Mouse (Mus musculus): ENCODE data around the gene Fam92b.

The Fam92b gene

DNA sequence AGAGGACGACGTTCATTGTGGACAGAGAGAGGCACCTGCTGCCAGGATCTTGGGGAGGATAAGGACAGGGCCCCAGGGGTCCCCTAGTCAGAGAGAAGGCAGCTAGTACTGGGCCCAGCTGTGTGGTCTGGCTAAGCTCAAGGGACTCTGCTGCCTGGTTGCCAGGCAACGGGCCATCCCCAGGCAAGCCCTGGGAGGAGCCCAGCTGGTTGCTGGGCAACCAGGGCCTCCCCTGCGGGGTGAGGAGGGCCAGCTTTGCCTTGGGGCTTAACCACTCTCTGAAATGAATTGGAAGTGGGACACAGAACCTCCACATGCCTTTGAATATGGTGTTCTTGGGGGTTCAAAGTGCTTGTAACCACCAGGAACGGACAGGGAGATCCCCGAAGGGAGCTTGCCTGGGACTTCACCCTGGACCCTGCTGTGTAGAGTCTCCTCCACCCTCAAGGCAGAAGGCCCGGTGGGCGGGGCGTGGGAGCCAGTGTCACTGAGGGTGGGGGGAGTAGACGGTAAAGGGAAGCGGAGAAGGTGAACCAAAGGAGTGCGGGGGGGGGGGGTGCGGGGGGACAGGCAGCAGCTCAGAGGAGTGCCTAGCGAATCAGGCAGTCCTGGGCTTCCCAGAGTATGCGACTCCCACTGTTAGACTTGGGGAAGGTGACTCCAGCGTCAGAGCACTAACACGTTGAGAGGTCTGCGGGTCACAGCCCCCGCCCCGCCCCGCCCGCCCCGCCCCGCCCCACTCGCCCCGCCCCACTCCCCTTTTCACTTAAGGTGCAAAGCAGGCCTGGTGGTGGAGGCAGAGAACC, at the start of gene Fam92b:
Gene Fam92b (minus strand): TSS at position 149 of the 806 bp plus-strand sequence.
- no peak for DNase-seq (ENCODE audit: low read depth in 1 of 2, low spot score in 2 of 2)

DNA sequence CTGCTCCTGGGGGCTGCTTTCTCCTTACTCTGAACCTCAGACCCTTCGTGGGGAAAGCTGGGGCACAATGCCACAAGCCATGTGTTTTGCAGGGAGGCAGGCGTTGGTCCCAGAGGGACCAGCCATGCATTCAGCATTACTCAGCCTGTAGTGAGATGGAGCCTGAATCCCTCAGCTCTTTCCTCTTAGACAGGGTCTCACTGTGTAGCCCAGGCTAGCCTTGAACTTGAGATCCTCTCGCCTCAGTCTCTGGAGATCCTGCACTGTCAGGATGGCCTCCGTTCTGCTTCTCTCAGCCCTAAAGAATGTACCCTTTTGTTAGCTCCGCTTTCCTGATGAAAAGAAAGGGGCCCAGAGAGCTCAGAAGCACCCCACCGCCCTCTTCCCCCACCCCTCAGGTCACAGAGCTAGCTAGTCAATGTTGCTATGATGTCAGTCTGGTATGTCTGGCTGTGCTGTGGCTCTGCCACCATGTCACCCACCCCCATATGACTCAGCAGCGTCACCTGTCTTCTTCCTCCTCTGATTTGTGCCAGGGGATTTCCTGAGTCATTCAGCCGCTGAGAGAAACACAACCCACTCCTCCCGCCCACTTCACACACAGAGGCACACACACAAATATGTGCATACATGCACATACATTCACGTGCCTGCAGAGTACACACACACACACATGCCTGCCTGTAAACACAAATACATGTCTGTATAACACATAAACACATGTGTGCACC, 48.3 kb upstream of the Fam92b start:
- DNase-seq (ENCODE audit: low read depth in 1 of 2, low spot score in 2 of 2) = no peak

DNA sequence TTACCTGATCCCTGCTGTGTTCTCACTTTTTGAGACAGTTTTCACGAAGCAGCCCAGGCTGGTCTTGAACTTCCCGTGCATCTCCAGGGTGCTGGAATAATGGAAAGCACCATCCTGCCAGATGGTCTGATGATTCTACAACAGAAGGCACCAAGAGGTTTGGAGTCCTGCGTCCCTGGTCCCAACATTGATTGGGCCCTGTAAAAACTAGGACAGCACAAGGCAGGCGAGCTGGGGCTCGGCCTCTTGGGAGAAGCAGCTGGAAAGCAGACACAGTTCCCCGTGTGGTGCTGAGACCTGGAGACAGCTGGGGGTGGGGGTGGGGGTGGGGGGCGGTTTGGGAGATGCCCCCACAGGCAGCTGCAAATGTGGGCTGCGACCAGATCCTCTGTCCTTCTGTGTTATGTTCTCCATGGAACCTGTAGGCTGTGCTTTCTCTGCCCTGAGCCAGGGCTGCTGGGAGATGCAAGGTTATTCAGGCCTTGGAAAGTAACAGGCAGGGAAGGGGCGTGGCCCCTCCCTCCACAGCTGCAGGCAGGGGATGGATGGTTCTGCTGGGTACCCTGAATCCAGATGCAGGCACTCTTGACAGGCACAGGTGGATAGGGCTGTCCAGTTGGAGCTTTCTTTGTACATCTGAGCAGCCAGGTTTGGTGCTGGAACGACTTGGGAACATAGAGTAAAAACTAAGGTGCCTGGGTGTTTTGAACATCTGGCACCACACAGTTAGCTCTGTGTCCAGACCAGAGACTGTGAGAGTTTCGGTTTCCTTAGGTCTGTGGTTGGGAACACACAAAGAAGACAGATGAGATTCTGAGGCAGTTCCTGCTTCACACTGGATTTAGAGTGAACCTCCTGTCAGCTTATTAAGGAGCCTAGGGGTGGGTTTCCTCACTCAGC, 47.5 kb upstream of the Fam92b start:
- DNase-seq (ENCODE audit: low read depth in 1 of 2, low spot score in 2 of 2) = no peak

GRCm38 (mm10) chr8:120222548-120222947, 45.3 kb upstream of the Fam92b start:
- DNase-seq (ENCODE audit: low read depth in 1 of 2, low spot score in 2 of 2) = no peak

DNA sequence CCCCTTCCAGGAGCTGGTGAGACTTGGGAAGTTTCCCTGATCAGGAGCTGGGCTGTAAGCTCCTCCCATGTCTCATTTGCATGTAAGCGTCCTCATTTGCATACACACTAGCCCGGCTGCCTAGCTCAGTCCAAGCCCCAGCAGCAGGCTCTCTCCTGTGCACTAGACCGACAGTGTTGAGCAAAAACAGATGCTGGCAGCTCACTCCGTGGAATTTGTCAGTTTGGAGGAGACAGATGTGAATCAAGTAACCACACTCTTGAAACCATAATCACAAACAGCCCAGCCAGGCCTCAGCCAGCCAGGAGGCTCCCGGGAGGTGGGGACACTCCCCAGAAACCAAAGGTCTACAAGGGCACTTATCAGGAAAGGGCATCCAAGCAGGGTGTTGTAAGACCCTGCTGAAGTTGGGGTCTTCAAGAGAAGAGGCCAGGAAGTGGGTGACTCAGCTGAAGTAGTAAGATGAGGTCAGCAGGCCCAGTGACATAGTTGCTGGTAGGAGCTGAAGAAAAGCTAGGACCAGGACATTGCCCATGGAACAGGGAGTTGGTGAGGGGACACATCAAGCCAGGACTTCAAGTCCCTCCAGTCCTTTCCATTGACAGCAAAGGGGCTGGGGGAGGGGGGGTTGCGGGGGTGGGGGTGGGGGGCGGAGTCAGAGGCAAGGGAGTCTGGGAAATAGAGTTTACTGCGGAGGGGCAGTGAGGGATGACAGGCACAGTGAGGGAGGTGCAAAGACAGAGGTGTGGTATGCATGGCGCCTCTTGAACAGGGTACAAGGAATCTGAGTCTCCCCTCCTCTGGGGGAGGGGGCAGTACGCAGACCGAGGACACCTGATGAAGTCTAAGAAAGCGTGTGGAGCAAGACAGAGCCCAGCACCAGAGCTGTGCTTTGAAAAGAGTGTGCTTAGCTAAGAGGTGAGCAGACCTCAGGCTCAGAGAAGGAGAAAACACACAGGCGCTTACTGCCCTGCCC, 39.9 kb upstream of the Fam92b start:
- DNase-seq (ENCODE audit: low read depth in 1 of 2, low spot score in 2 of 2) = no peak

DNA sequence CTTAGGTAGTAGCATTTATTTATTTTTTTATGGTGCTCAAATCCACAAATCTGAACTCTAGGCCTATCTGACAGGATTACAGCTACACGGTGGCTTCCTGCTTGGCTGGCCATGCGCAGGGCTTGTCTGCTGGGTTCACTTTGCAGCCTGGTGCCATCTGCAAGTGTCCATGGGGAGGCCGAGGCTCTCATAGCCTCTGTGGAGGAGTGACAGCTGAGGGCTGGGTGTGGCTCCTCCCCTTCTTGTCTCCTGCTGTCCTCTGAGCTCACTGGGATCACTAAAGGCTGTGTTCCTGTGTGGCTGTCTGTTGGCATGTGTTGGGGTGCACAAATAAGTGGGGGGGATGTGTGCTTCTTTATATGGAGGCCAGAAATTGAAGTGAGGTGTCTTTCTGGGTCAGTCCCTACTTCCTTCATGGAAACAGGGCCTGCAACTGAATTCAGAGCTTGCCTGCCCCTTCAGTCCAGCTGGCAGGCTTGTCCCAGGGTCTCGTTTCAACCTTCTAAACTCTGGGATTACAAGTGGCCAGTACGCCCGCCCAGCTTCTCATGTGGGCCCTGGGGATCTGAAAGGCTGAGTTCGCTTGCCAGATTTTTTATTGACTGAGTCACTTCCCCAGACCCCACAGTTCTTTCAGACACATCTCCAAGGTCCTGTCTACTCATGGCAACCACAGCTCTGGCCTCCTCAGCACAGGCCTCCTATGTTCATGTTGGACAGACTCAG, 38.3 kb upstream of the Fam92b start:
- no peak for DNase-seq (ENCODE audit: low read depth in 1 of 2, low spot score in 2 of 2)

DNA sequence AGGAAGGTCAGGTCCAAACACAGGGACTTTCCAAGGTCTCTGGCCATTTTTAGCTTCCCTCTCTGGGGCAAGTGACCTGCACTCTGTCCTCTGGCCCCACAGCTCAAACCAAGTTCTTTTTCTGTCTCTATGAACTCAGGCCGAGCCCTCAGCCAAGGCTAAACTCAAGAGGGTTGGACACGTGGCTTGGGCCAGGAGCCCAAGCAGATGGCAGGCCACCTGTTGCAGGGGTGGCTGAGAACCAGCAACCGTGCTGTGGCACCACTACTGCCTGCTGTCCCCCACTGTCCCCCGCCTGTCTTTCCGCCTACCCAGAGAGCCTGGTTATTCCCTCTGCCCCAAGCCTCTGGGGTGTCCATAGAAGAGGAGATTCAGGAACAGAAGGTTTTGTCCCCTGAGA, 36.7 kb upstream of the Fam92b start:
- no peak for DNase-seq (ENCODE audit: low read depth in 1 of 2, low spot score in 2 of 2)

DNA sequence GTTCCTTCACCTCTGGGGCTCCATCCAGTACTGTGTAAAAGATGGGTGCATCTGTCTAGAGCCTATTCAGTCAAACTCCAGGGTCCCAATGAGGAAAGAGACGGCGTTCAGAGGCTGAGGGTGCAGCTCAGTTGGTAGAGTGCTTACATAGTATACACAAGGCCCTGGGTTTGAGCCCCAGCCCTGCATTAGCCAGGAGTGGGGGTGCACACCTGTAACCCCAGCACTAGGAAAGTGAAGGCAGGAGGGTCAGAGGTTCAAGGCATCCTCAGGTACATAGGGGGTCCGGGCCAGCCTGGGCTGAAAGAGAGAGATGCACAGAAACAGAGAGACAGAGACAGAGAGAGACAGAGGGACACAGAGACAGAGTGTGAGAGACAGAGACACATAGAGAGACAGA, 36.0 kb upstream of the Fam92b start:
- no peak for DNase-seq (ENCODE audit: low read depth in 1 of 2, low spot score in 2 of 2)

- no peak for DNase-seq (ENCODE audit: low read depth in 1 of 2, low spot score in 2 of 2)
Measured at GRCm38 (mm10) chr8:120212596-120212995, 35.3 kb upstream of the Fam92b start.

- DNase-seq (ENCODE audit: low read depth in 1 of 2, low spot score in 2 of 2) = no peak
Measured at GRCm38 (mm10) chr8:120211345-120211744, 34.1 kb upstream of the Fam92b start.

DNA sequence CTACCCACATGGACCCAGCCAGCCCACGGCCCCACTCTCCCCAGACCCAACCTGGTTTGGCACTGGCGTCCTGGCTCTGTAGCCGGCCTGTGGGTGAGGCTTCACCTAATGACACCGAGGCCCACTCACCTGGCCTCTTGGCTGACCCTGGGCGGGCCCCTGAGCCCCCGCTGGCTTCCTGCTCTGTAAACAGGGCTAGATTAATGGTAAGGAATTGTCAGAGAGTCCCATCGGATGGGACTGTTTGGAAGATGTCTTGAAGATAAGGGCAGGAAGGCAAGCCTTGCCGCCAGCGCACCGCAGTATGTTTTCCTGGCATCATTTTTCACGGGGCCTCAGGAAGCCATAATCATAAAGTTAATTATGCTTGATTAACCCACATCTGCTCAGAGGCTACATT, 30.8 kb upstream of the Fam92b start:
- DNase-seq (ENCODE audit: low read depth in 1 of 2, low spot score in 2 of 2) = no peak

DNA sequence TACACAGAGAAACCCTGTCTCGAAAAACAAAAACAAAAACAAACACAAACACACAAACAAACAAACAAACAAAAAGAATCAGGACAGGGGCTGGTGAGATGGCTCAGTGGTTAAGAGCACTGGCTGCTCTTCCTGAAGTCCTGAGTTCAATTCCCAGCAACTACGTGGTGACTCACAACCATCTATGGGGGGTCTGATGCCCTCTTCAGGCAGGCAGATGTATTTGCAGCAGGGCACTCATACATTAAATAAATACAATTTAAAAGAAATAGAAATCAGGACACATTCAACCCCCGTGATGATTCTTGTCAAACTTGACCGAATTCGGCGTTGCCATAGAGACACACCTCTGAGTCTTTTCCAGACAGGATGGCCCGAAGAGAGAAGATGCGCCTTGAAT, 30.1 kb upstream of the Fam92b start:
- no peak for DNase-seq (ENCODE audit: low read depth in 1 of 2, low spot score in 2 of 2)

- no peak for DNase-seq (ENCODE audit: low read depth in 1 of 2, low spot score in 2 of 2)
Measured at GRCm38 (mm10) chr8:120205916-120206315, 28.6 kb upstream of the Fam92b start.

GRCm38 (mm10) chr8:120204736-120205360, 27.6 kb upstream of the Fam92b start:
- no peak for DNase-seq (ENCODE audit: low read depth in 1 of 2, low spot score in 2 of 2)

DNA sequence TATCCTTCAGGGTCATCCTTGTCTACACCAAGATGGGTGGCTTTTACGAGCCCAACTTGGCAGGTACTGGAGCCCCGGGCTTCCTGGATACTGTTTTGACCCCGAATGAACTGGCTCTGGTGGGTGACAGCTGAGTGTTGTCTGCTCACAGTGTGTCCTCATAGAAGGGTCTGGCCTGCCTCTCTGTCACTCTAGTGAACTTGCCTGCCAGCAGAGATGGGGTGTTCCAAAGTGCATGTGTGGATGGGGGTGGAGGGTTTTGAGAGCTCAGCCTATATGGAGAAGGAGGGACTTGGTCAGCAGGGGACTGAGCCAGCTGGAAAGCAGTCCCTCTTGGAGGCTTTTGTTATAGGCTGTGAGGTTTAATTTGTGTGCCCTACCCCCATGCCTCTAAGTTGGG, 25.3 kb upstream of the Fam92b start:
- no peak for DNase-seq (ENCODE audit: low read depth in 1 of 2, low spot score in 2 of 2)

DNA sequence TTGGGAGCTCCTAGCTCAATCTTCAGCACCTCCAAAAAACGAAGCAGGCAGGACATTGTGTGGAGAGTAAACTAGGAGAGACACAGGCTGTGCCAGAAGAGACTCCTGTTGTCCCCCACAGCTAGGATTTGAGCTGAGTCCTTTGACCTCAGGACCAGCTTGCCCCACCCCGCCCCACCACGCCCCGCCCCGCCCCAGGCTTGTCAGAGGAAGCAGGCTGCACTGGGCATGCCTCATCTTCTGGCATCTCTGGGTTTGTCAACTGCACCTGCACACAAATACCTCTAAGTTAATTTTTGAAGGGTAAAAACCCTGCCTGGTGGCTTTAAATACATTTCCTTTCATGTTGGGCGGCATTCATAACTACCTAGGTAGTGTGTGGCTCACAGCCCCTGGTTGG, 24.1 kb upstream of the Fam92b start:
- no peak for DNase-seq (ENCODE audit: low read depth in 1 of 2, low spot score in 2 of 2)

DNA sequence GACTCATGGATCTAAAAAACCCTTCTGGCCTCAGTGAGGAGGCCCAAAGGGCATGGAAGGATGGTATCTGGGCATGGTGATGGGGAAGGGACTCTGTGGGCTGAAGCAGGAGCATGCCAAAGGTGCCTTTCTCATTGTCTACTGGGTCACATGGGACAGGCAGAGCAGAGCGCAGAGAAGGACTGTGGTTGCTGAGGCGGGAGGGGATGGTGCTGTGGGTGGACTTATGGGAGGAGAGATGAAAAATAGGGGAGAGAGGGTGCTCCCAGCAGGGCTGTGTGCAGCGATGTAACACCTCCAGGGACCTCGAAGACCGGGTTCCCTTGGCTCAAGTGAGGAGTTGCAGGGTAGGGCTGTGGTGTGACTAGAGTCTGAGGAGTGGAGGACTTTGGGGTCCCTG, 14.9 kb upstream of the Fam92b start:
- DNase-seq (ENCODE audit: low read depth in 1 of 2, low spot score in 2 of 2) = no peak

GRCm38 (mm10) chr8:120191633-120192032, 14.4 kb upstream of the Fam92b start:
- no peak for DNase-seq (ENCODE audit: low read depth in 1 of 2, low spot score in 2 of 2)

- DNase-seq (ENCODE audit: low read depth in 1 of 2, low spot score in 2 of 2) = no peak
Measured at GRCm38 (mm10) chr8:120190810-120191413, 13.6 kb upstream of the Fam92b start.

Data from monocyte, adult 2 months (primary cell).